Mouse (Mus musculus): ENCODE data around the gene Adcy3. TPM values are rescaled to one million over a fixed set of nuclear protein-coding genes. Genes with fewer than 3 reads are reported as not detected.
A peak's percentile ranks its signal among the peaks of the same experiment; 100 is the strongest.

The Adcy3 gene
- total RNA-seq (2021) = 10 to 100 TPM; 49.9 to 50.3 TPM

GRCm38 (mm10) chr12:4132941-4133846 lies at the start of gene Adcy3:
TSS of gene Adcy3 (plus strand) at chr12:4133103.
- peak; percentile 71 to 76 for DNase-seq

GRCm38 (mm10) chr12:4083441-4083840 lies 49.5 kb upstream of the Adcy3 start:
- no peak for DNase-seq

DNA sequence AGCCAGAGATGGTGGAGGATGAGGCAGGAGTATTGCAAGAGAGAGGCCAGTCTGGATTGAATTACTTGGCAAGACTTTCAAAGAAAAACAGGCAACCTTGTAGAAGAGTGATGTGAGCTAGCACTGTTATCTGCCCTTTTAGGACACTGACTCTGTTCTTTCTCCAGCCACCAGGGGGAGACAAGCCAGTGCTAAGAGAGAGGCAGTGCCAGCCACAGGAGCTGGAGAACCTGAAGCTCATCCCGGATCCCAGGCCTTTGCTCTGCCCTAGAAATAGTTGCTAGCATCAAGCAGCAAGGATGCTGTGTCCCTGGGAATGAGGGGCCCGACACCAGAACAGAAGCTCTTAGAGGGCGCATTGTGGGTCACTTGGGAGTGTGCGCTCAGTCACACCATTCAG lies 25.5 kb upstream of the Adcy3 start:
- DNase-seq = peak; percentile 49 to 70

DNA sequence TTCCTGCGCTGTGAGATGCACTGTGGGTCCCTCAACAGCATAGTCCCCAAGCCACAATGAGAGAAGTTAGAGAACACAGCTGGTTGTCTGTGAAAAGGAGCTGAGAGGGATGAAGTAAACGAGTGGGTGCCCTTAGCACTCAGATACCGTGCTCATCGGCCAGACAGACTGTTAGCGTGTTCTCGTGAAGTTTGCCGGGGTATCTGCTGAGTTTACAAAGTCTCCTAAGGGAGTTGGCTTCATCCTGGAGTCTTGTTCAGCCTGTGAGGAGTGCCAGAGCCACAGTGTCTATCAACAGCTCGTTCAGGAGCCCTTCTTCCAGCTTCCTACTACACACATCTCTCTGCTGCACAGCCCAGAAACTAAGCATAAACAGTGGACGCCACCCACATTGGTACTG lies 16.8 kb upstream of the Adcy3 start:
- DNase-seq = no peak

DNA sequence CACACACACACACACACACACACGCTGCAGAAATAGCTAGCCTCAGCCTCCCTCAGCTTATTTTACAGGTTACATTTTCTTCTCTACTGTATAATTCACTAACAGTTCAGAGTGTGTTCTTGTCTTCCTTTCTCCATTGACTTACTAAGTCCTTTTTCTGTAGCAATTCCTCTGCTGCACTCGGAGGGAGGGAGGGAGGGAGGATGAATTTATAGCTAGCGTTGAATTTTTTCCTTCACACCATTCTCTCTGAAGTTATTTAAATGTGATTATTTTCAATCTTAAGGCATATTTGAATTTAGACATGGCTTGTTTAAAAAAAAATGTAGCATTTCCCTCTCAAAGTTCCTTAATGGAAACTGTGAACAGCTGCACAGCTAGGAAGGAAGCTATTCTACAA lies 15.8 kb upstream of the Adcy3 start:
- no peak for DNase-seq

- DNase-seq = peak; percentile 25 to 26
Observed at GRCm38 (mm10) chr12:4117579-4117978, 15.3 kb upstream of the Adcy3 start.

DNA sequence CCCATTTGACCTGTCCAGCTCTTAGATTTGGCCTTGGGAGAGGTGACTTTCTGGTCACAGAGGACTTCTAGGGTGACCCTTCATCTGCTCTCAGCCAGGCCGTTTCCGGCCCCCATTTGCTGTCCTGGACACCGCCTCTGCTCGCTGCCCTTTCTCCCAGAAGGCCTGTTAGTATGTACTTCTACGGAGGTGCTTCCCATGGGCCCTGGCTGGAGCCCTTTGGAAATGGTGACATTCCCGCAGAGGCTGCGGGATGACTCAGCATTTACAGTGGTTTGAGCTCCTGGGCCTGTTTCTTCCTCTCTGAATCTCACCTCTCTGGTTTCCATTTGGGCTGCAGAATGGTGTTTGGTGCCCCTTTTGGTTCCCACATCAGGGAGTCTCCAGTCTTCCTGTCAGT lies 5.6 kb upstream of the Adcy3 start:
- no peak for DNase-seq

DNA sequence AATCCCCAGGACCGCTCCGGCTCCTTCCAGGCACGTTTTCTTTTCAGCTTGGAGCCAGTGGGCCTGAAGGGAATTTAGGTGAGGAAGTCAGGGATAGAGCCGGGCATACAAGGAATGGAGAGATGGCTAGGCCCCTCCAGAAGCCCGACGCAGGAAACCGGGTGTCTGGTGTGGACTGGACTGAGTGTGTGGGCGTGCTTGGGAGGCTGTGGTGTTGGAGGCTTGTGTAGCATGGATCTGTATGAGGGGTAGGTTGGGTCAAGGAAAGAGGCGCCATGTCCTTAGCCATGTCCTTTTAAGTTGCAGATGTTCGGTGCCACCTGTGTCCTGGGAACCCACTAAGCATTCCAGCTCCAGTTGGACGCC lies 927 bp downstream of the Adcy3 start:
- DNase-seq = peak; percentile 15 to 22

GRCm38 (mm10) chr12:4143179-4143578 lies 10.3 kb downstream of the Adcy3 start:
- no peak for DNase-seq

GRCm38 (mm10) chr12:4150936-4151335 lies 18.0 kb downstream of the Adcy3 start:
- DNase-seq = no peak

- DNase-seq = no peak
Observed at GRCm38 (mm10) chr12:4151969-4152368, 19.1 kb downstream of the Adcy3 start.

DNA sequence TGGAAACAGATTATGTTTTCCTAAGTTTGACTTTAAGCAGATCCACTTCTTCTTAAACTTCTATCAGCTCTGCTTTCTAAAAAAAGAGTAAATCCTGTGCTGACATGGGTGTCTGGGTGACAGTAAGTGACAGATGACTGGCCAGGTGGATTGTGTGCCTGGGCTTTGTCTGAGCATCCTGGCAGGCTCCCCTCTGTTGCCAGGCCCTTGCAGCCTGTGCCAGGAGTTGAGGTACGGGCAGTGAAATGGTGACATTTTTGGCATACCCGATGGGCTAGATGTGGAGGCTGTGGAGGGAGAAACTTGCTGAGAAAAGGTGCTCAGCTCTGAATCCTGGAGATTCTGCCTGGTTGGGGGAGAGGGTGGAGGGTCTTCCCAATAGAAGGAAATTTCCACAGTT lies 24.6 kb downstream of the Adcy3 start:
- no peak for DNase-seq

DNA sequence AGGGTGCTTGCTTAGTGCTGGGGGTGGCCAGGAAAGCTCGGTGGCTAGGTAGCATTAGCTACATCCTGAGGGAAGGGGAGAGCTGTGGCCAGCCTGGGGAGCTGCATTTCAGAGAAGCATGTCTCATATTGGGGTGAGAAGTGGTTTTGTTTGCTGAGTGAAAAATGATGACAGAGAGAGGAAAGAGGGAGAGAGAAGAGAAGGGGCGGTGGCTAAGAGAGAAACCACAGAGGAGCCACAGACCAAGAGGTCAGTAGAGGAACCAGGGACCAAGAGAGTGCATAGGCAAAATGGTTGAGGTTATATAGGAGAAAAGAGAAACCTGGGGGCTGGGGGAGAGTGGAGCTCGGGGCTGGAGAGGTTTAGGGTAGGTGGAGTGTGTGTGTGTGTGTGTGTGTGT lies 25.3 kb downstream of the Adcy3 start:
- DNase-seq = no peak

DNA sequence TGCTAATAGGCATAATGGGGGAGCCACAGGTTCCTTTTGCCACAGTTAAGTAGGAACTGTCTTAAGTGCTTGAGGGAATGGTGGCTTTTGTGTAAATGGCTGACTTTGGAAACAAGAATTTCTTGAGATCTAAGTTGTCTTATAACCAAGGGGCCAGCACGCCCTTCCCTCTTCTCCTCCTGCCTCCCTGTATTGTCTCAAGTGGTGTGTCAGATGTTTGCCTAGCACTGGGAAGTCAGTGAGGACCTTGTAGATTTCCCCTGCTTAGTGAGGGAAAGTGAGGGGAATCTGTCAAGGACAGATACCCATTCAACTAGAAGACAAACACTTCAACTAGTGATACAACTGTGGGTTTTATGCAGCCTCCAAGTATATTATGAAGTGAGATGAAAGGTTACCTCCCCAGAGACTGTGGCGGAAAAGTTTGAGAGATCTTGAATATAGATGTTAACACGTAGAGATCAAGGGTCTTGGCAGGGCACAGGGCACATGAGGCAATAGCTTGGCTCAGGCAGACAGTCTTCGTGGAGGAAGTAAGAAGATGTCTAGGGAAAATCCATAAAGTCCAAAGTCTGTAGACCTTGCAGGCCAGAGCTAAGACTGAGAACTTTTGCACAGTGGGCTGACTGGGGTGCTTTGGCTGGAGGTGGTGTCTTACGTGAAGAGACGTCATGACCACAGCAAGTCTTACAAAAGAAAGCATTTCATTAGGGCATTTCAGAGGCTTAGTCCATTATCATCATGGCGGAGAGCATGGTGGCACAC lies 26.1 kb downstream of the Adcy3 start:
- no peak for DNase-seq

GRCm38 (mm10) chr12:4160322-4160721 lies 27.4 kb downstream of the Adcy3 start:
- DNase-seq = no peak

DNA sequence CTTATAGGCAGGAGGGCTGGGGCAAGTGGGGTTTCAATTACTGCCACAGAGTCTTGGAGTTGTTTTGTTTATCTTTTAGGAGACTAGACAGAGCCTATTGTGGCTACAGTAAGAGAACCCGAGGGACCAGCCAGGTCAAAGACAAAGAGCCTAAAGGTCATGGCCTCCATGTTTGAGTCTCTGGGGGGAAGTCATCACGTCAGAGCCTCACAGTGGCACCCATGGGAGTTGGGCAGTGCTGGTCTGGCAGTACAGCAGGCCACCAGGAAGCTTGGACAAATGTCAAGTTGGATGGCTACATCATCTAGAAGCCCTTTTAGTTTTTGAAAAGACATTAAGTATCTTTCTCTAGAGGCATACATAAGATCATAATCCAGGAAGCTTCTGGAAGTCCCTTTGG lies 30.0 kb downstream of the Adcy3 start:
- no peak for DNase-seq

GRCm38 (mm10) chr12:4166970-4167369 lies 34.1 kb downstream of the Adcy3 start:
- no peak for DNase-seq

DNA sequence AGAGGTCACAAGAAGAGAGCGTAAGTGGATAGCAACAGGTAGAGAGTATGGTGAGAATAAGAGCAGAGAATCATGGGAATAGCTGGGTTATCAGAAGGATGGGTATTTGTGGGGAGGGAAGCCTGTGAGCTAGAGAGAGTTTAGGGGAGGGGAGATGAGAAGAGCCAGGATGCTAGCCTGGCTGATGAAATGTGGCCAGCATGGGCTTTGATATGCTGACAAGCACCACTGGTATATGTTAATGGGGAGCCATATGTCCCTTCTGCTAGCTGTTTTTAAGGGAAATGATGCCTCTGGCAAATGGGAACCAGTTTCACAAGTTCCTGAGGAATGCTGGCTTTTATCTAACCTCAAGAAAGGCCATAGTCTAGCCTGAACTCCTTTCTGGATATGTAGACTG lies 36.2 kb downstream of the Adcy3 start:
- DNase-seq = no peak

- DNase-seq = no peak
Observed at GRCm38 (mm10) chr12:4169622-4170021, 36.7 kb downstream of the Adcy3 start.

- no peak for DNase-seq
Observed at GRCm38 (mm10) chr12:4173108-4173790, 40.3 kb downstream of the Adcy3 start.

DNA sequence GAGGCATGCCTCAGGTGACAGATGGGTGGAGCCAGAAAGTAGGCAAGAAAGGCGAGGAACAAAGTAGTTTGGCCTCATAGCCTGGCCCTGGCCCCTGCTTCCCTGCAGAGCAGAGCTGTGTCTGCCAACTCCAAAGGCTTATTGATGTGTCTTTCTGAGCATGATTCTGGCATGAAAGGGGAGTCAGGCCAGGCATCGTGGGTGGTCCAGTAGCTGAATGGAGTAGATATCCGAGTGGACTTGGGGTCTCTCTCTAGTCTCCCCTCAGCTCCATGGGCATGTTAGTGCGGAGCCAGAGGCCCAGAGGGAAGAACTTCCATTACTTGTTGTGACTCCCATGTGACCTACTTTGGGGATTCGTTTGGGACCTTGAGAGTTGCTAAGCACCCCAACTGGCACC lies 45.9 kb downstream of the Adcy3 start:
- DNase-seq = no peak

DNA sequence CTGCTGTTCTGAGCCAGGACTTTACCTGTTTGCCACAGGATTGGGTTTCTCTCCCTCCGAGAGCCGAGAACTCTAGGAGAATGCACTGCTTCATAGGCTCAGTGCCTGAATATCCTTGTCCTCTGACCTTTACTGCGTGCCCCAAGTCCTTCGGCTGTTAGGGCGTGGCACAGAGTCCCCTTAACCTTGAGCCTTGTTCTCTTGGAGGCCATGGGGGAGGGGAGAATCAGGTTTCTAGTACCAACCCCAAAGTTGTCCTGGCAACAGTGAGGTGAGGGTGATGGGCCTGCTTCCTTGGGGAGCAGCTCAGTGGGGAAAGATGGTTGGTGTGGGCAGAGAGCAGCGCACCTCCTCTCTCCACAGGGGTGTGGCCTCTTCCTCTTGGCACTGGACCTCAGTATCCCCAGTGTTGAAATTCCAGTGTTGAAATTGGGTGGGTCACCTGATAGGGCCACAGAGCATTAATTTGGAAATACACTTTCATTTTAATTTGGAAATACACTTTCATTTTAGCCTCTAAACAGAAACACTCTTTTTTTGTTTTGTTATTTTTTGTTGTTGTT lies 46.8 kb downstream of the Adcy3 start:
- no peak for DNase-seq

DNA sequence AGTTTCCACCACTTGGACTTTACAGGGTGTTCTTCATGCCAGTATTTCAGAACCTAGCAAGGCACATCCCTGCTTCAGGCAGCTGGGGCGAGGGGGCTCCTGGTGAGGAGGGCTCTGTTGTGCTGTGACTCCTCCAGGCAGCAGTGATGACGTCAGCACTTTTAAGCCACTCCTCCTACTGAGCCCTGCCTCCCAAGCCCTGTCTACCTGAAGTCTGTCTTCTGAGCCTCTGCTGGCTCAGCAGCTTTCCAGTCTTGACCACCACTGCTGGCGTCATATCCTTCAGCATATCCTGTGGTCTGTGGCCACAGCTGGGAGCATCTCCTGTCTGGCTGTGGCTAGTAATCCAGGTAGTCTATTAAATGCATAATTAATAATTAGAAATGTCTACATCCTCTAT lies 47.6 kb downstream of the Adcy3 start:
- no peak for DNase-seq
